Comparison of ENCODE assay signal across 9 mouse cellular contexts in the genomic region with DNA sequence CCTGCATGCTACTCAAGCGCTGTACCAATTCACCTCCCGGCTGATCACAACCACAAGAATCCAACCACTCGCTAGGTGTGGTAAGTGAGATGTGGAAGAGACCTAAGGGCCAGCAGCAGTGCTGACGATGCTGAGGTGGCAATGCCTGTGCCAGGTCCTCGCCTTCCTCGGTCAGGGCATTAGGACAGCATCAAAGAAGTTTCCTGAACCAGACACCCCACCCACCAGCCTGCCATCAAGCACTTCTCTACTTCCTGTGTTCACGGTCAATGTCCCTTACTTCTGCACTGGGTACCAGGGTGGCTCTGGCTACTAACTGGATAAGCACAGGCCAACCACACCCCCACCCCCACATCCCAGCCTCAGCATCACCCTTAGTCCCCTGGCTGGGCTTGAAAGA.
DNase-seq lines count a peak whose midpoint lies in the region; ATAC-seq lines count a peak whose summit lies in the region.
"Had no signal": no experiment of that assay in that cellular context is flagged by ENCODE, and none has a peak within 500 bp of the region (broad histone marks: within the 10 kb centered on the region; RNA-seq: fewer than 3 reads in every experiment).

No protein-coding gene starts in this region.

- H3K27me3 ChIP-seq in hindbrain, embryonic 11.5 days (ENCODE audit: control insufficient read depth, insufficient read depth, low read length): no peaks in the 10 kb centered on the region

- no peaks in the 10 kb centered on the region; the same call in 1 of the 2 replicates for H3K36me3 ChIP-seq in hindbrain, embryonic 11.5 days (ENCODE audit: control insufficient read depth, insufficient read depth, low read length)

- H3K4me2 ChIP-seq in hindbrain, embryonic 11.5 days (replicated peaks; ENCODE audit: low read depth, low read length): no peak overlapping the region

- H3K4me3 ChIP-seq in hindbrain, embryonic 11.5 days (ENCODE audit: low read depth, low read length): no peak overlapping the region
- H3K4me3 ChIP-seq: myocyte had no signal

- H3K9ac ChIP-seq in hindbrain, embryonic 11.5 days (ENCODE audit: low read depth, low read length): 0 out of 2 replicates have a peak overlapping the region, but pooled peaks have one; percentile 11

- no peak for ATAC-seq in hindbrain, embryonic 11.5 days (ENCODE audit: low FRiP score)
- peak; percentile 46 for ATAC-seq in monocyte, adult 5-6 weeks (replicated peaks; ENCODE audit: insufficient number of reproducible peaks, low FRiP score, low TSS enrichment, poor library complexity, severe bottlenecking)
- no peak for ATAC-seq in activated CD4-positive, CD25-positive, alpha-beta regulatory T cell, adult 4 months

- peak; percentile 69 for DNase-seq in layer of hippocampus, adult 9-11 months
- no peak for DNase-seq in layer of hippocampus, adult 11-12 months (ENCODE audit: low spot score)
- DNase-seq in T-cell, adult 2 months (ENCODE audit: low spot score): peak; percentile 67
- no peak for DNase-seq in hindbrain, embryonic 11.5 days (ENCODE audit: low spot score)
- DNase-seq in ovary, postnatal 10 days (ENCODE audit: low spot score): no peak
- DNase-seq in kidney, postnatal 4 days: no peak

- H3K4me1 ChIP-seq in hindbrain, embryonic 11.5 days (replicated peaks; ENCODE audit: control insufficient read depth, insufficient read depth, low read length): peaks cover 8% of the 10 kb centered on the region; the same call in 1 of the 2 replicates

- WGBS in hindbrain, embryonic 11.5 days: 87% methylated on average over 7 of the region's 7 CpGs

- H3K9me3 ChIP-seq in hindbrain, embryonic 11.5 days (ENCODE audit: control insufficient read depth, low read length): no peaks in the 10 kb centered on the region

- peak overlapping the region; percentile 43 for H3K27ac ChIP-seq in hindbrain, embryonic 11.5 days (ENCODE audit: low read depth, low read length)

Comparison
In these comparisons a context has a peak if more than half of its experiments do, and no peak if none do; other contexts are left out.
1. DNase-seq: peak in layer of hippocampus, adult 9-11 months (single experiment) and T-cell, adult 2 months (single experiment); none in layer of hippocampus, adult 11-12 months (single experiment), hindbrain, embryonic 11.5 days (single experiment), ovary, postnatal 10 days (single experiment) and kidney, postnatal 4 days (0 of 2).